Mouse (Mus musculus): ENCODE results near the gene Atg16l2.

DNA sequence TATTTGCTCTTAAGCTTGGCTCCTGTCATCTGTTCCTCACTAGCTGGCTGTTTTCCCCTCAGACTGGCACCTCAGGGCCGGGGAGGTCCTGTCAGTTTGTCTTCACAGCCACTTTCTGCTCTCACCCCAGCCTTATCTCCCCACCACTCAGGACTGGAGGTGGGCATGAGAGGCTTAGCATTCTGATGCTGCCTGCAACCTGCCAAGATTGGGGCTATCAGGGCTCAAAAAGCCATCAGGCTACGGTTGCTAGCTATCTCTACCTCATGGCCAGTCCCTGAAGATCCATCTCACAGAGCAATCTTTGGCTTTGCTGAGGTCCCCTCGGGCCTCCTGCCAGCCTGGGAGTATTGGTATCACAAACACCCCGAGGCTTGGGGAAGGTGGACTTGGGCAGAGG, 16.8 kb upstream of the Atg16l2 start:
- no peak for TF ChIP-seq CTCF (IDR thresholded peaks at IDR 0.05; ENCODE audit: low read depth, low read length)
- no peak for TF ChIP-seq GATA1 (IDR thresholded peaks at IDR 0.05; ENCODE audit: borderline replicate concordance, low read length)
- no peak for TF ChIP-seq TAL1 (conservative IDR thresholded peaks at IDR 0.05; ENCODE audit: low read depth, low read length)
- TF ChIP-seq POLR2AphosphoS5 (IDR thresholded peaks at IDR 0.05; ENCODE audit: insufficient replicate concordance, low read depth, low read length), result no peak

Data from G1E (cell line).